Mouse (Mus musculus): ENCODE measurements around the gene Zfp985. TPM values are rescaled to one million over a fixed set of nuclear protein-coding genes. Genes with fewer than 3 reads are reported as not detected.

Zfp985 gene
- 1 to 10 TPM in 1 of 2 experiments, under 1 TPM in 1; 0.74 to 1.2 TPM for polyA plus RNA-seq (2017; shearing (Covaris generic))

GRCm38 (mm10) chr4:147553071-147553470 lies at the start of gene Zfp985:
Gene Zfp985 (plus strand): TSS chr4:147553277.

GRCm38 (mm10) chr4:147539918-147540317 lies 13.2 kb upstream of the Zfp985 start, which contains the start of gene Gm16503:
Gene Gm16503 (plus strand): TSS chr4:147540218.

Other genes with a start within 250 kb of the Zfp985 start
- under 1 TPM; 0.39 to 0.87 TPM for gene Zfp988, start 247.6 kb upstream of the Zfp985 start, polyA plus RNA-seq (2017; shearing (Covaris generic))
- not detected for gene Zfp978, start 192.0 kb upstream of the Zfp985 start, polyA plus RNA-seq (2017; shearing (Covaris generic))
- gene Zfp982, start 60.9 kb upstream of the Zfp985 start, polyA plus RNA-seq (2017; shearing (Covaris generic)): 1 to 10 TPM in 1 of 2 experiments, under 1 TPM in 1; 0.97 to 1.1 TPM
- 1 to 10 TPM in 1 of 2 experiments, under 1 TPM in 1; 0.06 to 1.6 TPM for gene Gm16503, start 13.1 kb upstream of the Zfp985 start, polyA plus RNA-seq (2017; shearing (Covaris generic))
- 1 to 10 TPM in 1 of 2 experiments, under 1 TPM in 1; 0.27 to 1.1 TPM for gene Zfp979, start 89.2 kb downstream of the Zfp985 start, polyA plus RNA-seq (2017; shearing (Covaris generic))
- under 1 TPM in 1 of 2 experiments, not detected in 1; 0.21 TPM for gene Zfp534, start 149.3 kb downstream of the Zfp985 start, polyA plus RNA-seq (2017; shearing (Covaris generic))

All from activated CD4-positive, CD25-positive, alpha-beta regulatory T cell (primary cell).